Mouse (Mus musculus): Measurements from ENCODE around the gene Aftph.
"Not testable (repeated sequence)": the region's sequence is repeated elsewhere in the genome, so short reads cannot be mapped to it uniquely, and the experiment has no call there.

The Aftph gene

DNA sequence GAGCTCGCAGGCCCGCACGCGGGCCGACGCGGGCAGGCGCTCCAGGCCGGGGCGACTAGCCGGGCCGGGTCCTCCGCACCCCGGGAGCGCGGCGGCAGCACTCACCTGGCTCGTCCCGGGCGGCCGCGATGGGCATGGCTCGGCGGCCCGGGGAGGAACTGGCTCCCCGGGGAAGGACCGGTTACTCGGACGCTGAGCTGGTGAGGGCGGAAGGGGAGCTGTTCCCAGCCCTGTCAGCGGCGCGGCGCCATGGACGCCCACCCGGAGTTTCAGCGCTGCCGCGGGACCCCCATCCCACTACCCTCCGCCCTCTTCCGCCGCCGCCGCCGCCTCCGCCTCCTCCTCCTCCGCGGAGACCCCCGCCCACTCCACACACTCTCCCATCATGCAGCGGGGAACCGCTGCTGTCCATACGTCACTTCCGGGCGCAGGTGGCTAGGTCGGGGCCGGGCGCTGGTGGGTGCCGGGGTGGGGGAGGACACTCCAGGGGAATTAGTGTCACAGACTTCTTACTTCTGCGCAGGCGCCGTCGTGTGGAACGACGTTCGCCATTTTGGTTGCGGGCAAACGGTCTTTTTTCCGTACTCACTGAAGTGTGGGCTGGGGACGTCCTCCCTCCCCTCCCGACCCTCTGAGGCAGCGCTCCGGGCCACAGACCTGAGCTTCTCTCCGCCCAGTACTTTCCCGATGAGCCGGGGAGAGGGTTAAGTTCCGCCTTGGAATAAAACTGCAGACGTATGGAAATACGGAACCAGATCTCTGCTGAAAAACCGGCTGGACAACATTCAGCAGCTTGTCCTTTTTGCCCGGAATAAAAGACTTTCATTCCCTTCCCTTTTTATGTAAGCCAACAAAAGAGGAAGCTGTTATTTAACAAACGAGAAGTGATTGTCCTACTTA, at the start of gene Aftph:
Gene Aftph, minus strand, starts transcription at position 389 of the 900 bp plus-strand sequence.
- DNase-seq (ENCODE audit: low read depth, low spot score), result peak; percentile 96

- DNase-seq (ENCODE audit: low read depth, low spot score), result no peak
Measured at GRCm38 (mm10) chr11:20789015-20789414, 47.6 kb upstream of the Aftph start.

DNA sequence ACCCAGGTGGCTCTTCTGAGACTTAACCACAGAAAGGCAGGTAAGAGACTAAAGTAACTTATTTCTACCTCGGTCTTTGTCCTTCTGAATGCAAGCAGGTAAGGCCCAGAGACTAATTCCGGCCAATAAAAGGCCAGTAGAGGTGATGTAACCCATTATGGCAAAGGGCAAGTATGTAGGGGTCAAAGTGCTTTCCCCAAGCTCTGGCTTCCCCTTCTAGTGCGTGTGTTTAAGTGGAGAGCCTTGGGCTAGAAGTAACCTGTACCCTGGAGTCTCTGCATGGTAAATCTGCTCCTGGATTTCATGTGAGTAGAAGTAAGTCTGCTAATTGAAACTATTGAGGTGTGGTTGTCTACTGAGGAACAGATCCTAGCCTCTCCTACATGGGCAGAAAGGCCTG, 46.7 kb upstream of the Aftph start:
- no peak for DNase-seq (ENCODE audit: low read depth, low spot score)

GRCm38 (mm10) chr11:20786191-20786590, 44.8 kb upstream of the Aftph start:
- no peak for DNase-seq (ENCODE audit: low read depth, low spot score)

DNA sequence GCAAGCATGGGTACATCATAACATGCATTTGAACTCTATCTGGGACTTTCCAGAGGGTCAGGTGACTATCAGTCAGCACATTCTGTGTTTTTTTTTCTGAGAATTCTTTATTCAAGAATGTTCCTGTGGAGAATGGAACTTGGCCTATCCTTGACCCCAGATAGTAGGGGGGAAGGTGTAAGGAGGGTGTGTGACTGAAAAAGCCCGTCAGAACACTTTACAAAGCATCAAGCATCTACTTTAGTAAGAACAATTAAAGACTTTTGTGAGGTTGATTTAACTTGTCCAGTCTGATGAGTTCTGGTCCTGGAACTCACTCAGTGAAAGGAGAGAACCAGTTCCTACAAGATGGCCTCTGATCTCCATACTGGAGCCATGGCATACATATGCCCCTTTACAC, 43.8 kb upstream of the Aftph start:
- no peak for DNase-seq (ENCODE audit: low read depth, low spot score)

- DNase-seq (ENCODE audit: low read depth, low spot score), result no peak
Measured at GRCm38 (mm10) chr11:20784776-20785175, 43.4 kb upstream of the Aftph start.

- no peak for DNase-seq (ENCODE audit: low read depth, low spot score)
Measured at GRCm38 (mm10) chr11:20783467-20783866, 42.1 kb upstream of the Aftph start.

DNA sequence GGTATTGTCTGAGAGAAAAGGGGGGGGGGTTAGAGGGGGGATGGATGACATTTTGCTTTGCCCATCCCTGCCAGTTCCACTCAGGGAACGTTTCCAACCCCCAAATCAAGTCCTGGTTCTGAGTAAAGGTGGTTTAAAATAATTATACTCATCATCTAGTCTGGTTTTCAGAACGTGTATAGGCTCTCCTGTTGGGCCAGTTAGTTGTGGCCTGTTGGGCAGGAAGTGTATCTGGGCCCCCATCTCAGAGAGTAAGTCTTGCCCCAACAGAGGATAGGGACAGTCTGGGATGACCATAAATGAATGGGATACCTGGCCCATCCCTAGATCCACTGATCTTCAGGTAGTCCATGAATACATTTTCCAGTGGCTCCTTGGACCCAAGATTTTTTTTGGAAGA, 41.2 kb upstream of the Aftph start:
- DNase-seq (ENCODE audit: low read depth, low spot score), result no peak

DNA sequence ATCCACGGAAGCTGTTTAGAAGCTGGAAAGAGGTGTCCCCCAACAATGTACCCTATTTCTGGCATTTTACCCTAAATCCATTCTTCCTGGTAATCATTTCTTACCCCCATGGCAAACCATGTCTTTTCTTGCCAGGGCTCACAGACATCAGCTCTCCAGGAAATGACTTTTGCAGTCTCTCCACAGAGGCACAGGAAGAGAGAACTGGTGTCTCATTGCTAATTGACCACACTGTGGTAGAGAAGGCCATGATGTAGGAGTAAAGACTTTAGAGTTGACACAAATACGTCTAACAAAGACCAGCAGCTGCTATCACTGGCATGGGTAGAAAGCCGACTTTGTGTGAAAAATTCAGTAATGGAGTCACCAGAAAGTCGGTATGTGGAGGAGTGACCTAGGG, 38.9 kb upstream of the Aftph start:
- no peak for DNase-seq (ENCODE audit: low read depth, low spot score)

DNA sequence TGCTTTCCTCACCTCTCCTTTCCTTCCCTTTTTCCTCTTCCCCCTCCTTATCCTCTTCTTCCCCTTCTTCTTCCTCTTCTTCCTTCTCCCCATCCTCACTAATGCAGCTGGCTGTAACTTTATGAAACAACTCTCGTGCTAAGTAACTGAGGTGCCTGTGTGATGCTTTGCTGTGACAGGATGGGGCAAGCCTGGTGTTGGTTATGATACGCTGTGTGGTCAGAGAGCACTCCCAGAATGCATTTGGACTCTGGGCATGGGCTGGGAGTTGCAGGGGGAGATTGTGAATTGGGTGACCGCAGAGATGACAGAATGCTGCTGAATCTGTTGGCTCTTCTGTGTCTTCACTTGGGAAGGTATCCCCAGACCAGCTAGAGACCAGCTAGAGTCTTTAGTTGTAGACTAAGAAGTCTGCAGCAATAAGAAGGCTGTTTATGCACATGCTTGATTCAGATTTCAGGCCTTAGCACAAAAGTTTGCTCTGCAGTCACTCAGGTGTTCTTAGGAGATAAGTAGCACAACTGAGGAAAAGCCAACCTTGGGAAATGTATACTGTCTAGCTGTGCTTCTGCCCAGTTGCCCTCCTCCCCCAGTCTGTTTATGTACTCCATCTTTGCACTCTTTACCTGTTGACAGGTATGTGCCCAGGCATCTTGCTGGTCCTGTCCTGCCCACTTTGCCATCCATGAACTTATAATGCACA, 37.6 kb upstream of the Aftph start:
- no peak for DNase-seq (ENCODE audit: low read depth, low spot score)

DNA sequence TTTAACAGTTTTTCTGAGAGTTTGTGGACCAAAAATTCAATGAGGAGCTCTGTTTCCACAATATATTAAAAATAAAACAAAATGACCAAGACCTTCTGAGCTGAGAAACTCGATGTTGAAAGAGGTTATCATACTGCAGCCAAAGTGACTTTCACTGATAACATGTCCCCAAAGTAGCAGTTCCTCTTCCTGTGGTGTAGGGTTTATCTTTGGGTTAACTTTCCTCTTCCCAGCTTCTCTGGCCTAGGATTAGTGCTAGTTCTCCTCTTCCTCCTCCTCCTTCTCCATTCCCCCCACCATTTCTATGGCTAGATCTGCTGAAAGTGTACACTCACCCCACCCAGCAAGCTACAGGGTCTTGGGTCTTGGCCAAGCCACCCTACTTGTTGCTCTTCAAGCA, 36.9 kb upstream of the Aftph start:
- no peak for DNase-seq (ENCODE audit: low read depth, low spot score)

DNA sequence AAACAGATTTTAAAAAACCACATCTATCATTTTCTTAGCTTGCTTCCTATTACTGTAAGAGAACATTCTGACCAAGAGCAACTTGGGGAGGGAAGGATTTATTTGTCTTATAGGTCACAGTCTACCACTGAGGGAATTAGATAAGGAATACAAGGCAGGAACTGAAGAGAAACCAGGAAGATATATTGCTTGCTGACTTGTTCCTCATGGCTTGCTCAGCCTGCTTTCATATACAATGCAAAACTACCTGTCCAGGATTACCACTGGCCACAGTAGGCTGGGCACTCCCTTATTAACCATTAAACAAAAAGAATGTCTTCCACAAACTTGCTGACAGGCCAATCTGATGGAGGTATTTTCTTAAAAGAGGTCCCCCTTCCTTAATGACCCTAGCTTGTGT, 35.3 kb upstream of the Aftph start:
- DNase-seq (ENCODE audit: low read depth, low spot score), result no peak

DNA sequence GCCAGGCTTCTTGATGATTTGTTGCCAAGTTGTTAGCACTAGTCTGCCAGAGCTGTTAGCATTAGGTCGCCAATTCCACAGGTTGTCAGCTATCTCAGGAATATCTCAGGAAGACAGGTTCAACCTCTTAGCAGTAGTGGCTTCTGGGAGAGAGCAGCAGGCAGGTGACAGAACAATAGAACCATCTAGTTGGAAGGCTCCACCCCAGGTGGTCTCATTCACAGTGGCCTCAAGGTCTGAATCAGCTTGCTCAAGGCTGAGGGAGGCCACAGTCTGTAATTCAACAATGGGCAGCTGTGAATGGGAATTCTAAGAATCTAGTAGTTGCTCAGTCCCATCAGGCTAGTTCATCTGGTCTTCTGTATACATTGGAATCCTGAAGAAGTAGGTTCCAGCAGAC, 31.3 kb upstream of the Aftph start:
- DNase-seq (ENCODE audit: low read depth, low spot score), result no peak

- not testable (repeated sequence) for DNase-seq (ENCODE audit: low read depth, low spot score)
Measured at GRCm38 (mm10) chr11:20771827-20772226, 30.4 kb upstream of the Aftph start.

DNA sequence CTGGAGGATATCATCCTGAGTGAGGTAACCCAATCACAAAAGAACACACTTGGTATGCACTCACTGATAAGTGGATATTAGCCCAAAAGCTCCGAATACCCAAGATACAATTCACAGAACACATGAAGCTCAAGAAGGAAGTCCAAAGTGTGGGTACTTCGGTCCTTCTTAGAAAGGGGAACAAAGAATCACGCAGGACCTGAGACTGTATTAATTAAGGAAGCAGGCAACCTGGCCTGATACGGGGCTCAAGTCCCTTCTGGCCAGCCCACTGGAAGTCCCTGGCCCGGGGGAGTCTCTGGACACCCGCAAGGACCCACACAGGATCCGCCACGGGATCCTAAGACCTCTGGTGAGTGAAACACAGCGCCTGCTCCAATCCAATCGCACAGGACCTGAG, 20.6 kb upstream of the Aftph start:
- DNase-seq (ENCODE audit: low read depth, low spot score), result not testable (repeated sequence)

GRCm38 (mm10) chr11:20750573-20750972, 9.2 kb upstream of the Aftph start:
- DNase-seq (ENCODE audit: low read depth, low spot score), result no peak

- DNase-seq (ENCODE audit: low read depth, low spot score), result no peak
Measured at GRCm38 (mm10) chr11:20743353-20743752, 2.0 kb upstream of the Aftph start.

DNA sequence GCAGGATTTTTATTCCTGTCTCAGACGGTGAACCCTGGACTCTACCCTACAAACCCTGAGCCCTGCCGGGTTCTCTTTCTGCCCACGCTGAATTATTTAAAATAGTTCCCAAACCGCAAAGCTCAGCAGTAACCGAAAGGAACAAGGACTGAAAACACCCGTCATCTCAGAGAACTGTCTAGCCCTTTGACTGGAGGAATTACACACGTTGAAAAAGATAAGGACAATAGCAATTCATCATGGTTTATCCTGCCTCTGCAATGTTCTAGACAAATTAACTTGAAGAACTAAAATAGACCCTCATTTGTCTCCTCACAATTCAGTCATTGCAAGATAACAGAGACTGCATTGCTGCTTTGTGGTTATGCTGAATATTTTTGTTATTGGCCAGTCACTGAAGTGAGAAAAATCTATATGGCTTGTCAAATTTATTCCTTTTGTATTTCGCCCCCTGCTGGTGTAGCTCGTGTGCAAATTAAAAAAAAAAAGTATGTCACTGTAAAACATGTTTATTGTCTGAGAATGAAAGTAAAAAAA, 1.0 kb upstream of the Aftph start:
- DNase-seq (ENCODE audit: low read depth, low spot score), result peak; percentile 73

GRCm38 (mm10) chr11:20740481-20741200, 748 bp downstream of the Aftph start:
- DNase-seq (ENCODE audit: low read depth, low spot score), result no peak

DNA sequence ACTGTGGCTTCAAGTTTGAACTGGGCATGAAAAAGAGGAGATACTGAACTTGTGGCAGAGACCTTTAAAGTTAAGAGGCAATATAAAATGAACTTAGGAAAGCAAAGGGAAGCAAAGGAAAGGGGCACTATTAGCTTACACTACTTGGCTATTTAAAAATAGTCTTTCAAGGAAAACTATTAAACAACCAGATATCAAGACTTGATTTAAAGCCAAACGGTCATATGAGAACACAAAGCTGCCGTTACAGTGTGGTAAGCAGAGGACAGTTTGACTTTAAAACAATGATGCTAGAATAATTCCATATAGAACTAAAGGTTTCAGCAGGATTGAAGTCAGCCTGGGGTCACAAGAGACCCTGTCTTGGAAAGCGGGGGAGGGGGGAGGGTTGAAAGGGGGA, 7.3 kb downstream of the Aftph start:
- DNase-seq (ENCODE audit: low read depth, low spot score), result no peak

- no peak for DNase-seq (ENCODE audit: low read depth, low spot score)
Measured at GRCm38 (mm10) chr11:20733486-20734030, 7.8 kb downstream of the Aftph start.

GRCm38 (mm10) chr11:20729403-20729802, 12.0 kb downstream of the Aftph start:
- DNase-seq (ENCODE audit: low read depth, low spot score), result no peak

Measured in telencephalon, adult 2 months (tissue).